Mouse (Mus musculus) brain, embryonic 14.5 days (tissue): Measurements from ENCODE around the gene Slc17a9.

ENCODE experiments used
- CTCF ChIP-seq: fragments of 200-500 bp; IDR thresholded peaks from 2 replicates; pipeline ENCODE4 v1.5.1; 2012; ENCODE audit warnings: inconsistent platforms, mild to moderate bottlenecking, moderate library complexity, borderline replicate concordance; ENCODE audit not compliant: insufficient read depth, insufficient read length; ENCODE audit errors: extremely low read depth
- POLR2A ChIP-seq: fragments of 200-500 bp; IDR thresholded peaks from 2 replicates; pipeline ENCODE4 v1.6.1; 2012; ENCODE audit warnings: mild to moderate bottlenecking, inconsistent platforms, borderline replicate concordance; ENCODE audit not compliant: poor library complexity, insufficient read depth, insufficient read length, severe bottlenecking; ENCODE audit errors: extremely low read depth

DNA sequence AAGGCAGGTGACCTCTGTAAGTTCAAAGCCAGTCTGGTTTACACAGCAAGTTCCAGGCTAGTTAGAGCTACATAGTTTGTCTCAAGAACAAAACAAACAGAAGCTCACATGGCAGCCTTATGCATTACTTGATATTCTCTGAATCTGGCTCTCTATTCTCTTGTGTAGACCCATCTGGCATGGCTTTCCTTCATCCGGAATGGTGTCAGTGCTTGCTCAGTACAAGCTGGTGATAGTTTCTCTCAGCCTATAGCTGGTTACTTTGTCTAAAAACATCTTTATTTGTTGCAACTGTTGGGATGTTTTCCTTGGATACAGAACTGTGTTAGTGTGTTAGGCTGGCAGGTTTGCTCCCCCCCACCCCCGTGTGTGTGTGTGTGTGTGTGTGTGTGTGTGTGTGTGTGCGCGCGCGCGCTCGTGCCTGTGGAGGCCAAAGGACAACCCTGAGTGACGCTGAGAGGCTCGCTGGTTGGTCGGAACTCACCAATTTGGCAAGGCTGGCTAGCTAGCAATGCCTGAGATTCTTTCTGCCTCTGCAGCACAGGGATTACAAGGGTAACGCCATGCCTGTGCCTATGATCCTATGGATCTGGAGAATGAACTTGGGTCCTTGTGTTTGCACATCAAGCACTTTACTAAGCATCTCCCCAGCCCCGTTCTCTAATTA, 62.6 kb downstream of the Slc17a9 start:
- TF ChIP-seq CTCF (no peak), POLR2A (no peak)
